Mouse (Mus musculus): ENCODE measurements at regions not wholly inside any gene's neighbourhood (a gene's known extent, or its start where the extent isn't known, plus 50 kb on each side); places are given as distances from the start of the nearest gene placed in this dataset.
A peak's percentile ranks its signal among the peaks of the same experiment; 100 is the strongest.

GRCm38 (mm10) chr11:7809741-7810140 is 596.0 kb upstream of the Igfbp3 start:
- no peak for TF ChIP-seq POLR2A (IDR thresholded peaks at IDR 0.05; ENCODE audit: insufficient read length, low read depth)
- TF ChIP-seq CEBPB (IDR thresholded peaks at IDR 0.05; ENCODE audit: insufficient read depth, poor library complexity, severe bottlenecking), result 0 out of 2 replicates have a peak, but pooled peaks have one; percentile 44
- no peak for TF ChIP-seq MYOD1 (IDR thresholded peaks at IDR 0.05; ENCODE audit: control insufficient read depth in 1 of 3, insufficient read length in 2 of 3, low read depth in 2 of 3)
- TF ChIP-seq USF1 (IDR thresholded peaks at IDR 0.05; ENCODE audit: low read depth), result no peak
- no peak for TF ChIP-seq E2F4 (IDR thresholded peaks at IDR 0.05; ENCODE audit: insufficient read depth)
- no peak for TF ChIP-seq TCF12 (IDR thresholded peaks at IDR 0.05; ENCODE audit: insufficient read depth, poor library complexity, severe bottlenecking)
- no peak for TF ChIP-seq MAX (IDR thresholded peaks at IDR 0.05; ENCODE audit: low read depth)
- TF ChIP-seq POLR2AphosphoS2 (IDR thresholded peaks at IDR 0.05; ENCODE audit: insufficient read length, low read depth), result no peak

Data from myocyte (in vitro differentiated cells).